Mouse (Mus musculus) left cerebral cortex, adult 2 months (tissue): ENCODE data around the gene Rps25. TPM values are rescaled to one million over a fixed set of nuclear protein-coding genes. Genes with fewer than 3 reads are reported as not detected.
"Not testable (repeated sequence)": the region's sequence is repeated elsewhere in the genome, so short reads cannot be mapped to it uniquely, and the experiment has no call there.

ENCODE experiments used
- DNase-seq, 2 experiments: peaks; one replicate each; pipeline ENCODE4 v3.0.0; 2021 to 2022; ENCODE audit warnings: low spot score in 2 of 2, mixed read lengths in 1 of 2; ENCODE audit errors: extremely low spot score in 1 of 2
- H3K27ac ChIP-seq: fragments of 200-600 bp; 2 replicates; pipeline ENCODE4 v1.8.1; 2022
- H3K4me3 ChIP-seq: fragments of 200-600 bp; 2 replicates; pipeline ENCODE4 v1.8.1; 2022
- CTCF ChIP-seq: fragments of 200-600 bp; IDR thresholded peaks from 2 replicates; pipeline ENCODE4 v1.8.1; 2022; ENCODE audit warnings: antibody characterized with exemption, mild to moderate bottlenecking, moderate library complexity
- intact Hi-C: fragments of 180-260 bp; cut with DNase I; formaldehyde crosslinking; loops from one replicate; pipeline ENCODE4 v1.15.1; 2025
- microRNA-seq, 2 experiments: library from miRNA; unstranded; fragments of <30 nt; microRNA quantifications; one replicate each; pipeline ENCODE4 v1.2.0; 2021
- total RNA-seq, 2 experiments: library from RNA; stranded (reverse); gene quantifications; 2 replicates each; pipeline ENCODE4 v1.2.3; 2021

Gene Rps25
- total RNA-seq, 2 experiments from 2014 or later: 644 to 664 TPM

DNA sequence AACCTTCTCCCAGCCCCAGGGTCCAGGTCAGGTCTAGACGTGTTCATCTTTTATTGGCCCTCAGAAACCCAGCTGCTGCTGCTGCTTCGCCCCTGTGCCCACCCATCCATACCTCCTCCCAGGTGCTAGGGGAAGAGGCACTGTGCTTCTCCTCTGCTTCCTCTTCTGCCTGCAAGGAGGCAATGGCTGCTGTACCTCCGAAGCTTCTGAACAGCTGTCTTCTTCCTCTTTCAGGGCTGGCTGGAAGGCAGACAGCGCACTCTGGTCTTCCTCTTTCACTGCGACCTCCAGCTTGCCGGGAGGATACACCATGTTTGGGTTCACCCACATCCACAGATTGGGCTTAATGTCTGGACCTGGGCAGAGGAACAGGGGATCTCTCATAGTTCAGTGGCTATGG lies 28.8 kb downstream of the Rps25 start:
- TF ChIP-seq CTCF: no peak
- no peak for DNase-seq
- intact Hi-C loops: no loop called here
- H3K4me3 ChIP-seq: no peak overlapping the region
- H3K27ac ChIP-seq: no peak overlapping the region

GRCm38 (mm10) chr9:44440961-44441360 lies 34.0 kb downstream of the Rps25 start, which contains the start of gene Foxr1:
Foxr1 (minus strand) TSS chr9:44441136.
- Histone ChIP-seq H3K4me3 (no peak within 1 kb of the TSS), H3K27ac (no peak within 1 kb of the TSS)
- intact Hi-C loops: no loop called here
- DNase-seq: no peak
- TF ChIP-seq CTCF: no peak

DNA sequence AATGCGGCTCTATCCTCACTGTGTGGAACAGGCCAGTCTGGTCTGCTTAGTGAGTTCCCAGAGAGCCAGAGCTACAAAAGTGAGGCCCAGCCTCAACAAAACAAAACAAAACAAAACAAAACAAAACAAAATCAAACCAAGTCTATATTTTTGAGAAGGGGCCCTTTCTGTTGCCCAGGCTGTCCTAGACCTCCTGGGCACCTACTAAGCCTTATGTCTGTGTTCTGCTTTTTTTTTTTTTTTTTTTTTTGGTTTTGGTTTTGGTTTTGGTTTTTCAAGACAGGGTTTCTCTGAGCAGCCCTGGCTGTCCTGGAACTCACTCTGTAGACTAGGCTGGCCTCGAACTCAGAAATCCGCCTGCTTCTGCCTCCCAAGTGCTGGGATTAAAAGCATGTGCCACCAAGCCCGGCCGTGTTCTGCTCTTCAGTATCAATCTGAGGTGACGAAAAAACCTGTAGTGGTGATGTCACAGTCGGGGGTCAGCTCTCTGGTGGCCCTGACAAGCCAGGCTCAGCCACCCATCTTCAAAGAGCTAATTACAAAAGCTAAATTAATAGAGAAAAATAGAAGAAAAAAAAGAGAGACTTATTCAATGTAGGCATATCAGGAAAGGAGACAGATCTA lies 37.6 kb downstream of the Rps25 start:
- intact Hi-C loops, H3K4me3 ChIP-seq, DNase-seq, H3K27ac ChIP-seq: not testable (repeated sequence)

DNA sequence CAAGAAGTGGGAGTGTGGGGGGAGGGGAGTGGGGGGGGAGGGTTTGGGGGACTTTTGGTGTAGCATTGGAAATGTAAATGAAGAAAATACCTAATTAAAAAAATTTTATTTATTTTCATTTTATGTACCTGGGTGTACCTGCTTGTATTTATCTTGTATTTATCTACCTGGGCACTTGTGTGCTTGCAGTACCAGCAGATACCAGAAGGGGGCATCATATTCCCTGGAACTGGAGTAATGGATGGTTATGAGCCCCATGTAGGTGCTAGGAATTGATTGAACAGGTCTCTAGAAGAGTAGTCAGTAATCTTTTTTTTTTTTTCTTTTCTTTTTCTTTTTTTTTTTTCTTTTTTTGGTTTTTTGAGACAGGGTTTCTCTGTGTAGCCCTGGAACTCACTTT lies 43.4 kb downstream of the Rps25 start:
- intact Hi-C loops: no loop called here
- no peak for DNase-seq
- H3K4me3 ChIP-seq: no peak overlapping the region
- H3K27ac ChIP-seq: no peak overlapping the region
- TF ChIP-seq CTCF: peak; percentile 46

DNA sequence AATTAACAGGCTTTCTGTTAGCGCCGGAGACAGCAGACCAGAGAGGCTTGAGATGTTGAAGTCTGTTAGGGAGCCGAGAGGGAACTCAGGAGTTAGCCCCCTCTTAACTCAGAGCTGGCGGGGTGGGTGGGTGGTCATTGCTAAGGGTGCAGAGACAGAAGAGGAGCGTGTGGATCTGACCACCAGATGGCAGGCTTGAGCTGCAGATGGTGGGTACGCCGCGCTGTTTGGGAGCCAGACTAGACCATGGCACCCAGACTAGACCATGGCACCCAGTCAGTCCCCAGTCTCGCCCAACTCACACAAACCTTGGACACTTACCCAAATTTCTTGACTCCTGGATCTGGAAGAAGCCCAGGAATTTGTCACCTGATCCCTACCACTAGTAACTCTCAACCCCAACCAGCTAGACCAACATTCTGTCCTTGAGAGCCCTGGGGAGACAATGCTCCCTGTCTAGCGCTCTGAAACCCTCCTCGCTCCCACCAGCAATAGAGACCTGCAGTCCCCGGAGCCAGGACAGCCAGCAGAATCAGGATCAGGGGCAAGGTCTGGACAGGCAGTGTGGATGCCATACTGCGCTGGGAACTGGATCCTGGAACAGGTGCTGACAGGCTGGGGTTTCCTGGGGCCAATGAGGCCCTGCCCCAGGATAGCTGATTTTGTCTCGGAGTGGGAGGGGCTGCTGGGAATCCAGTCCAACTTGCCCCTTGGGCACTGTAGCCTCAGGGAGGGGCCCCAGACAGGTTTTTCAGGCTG lies 47.4 kb downstream of the Rps25 start:
- no peak overlapping the region for H3K27ac ChIP-seq
- DNase-seq: peak; percentile 86 to 88
- intact Hi-C loops: loop anchor here (1.0 kb wide), 3 partner anchors 44 to 198 kb away; no protein-coding TSS in a partner anchor
- TF ChIP-seq CTCF: peak; percentile 91
- no peak overlapping the region for H3K4me3 ChIP-seq

DNA sequence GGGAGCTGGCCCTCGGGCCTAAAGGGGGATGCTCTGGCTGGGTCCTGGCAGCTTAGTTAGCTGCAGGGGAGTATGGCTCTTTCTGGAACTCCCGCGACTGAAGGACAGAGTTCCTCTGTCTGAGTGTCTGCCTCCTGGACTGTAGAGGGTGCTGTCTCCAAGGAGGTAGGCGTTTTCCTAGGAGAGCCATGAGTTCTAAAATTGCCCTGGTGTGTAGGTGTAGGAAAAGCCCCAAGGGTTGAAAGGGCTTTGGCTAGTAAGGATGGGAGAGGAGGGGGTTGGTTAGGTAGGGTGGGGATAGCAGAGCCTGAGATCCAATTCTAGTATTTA lies 47.9 kb downstream of the Rps25 start, which contains the start of gene Upk2:
Upk2 (minus strand) TSS at position 86 of the 330 bp plus-strand sequence.
- H3K27ac ChIP-seq: no peak within 1 kb of the TSS
- intact Hi-C loops: loop anchor here (1.0 kb wide), 3 partner anchors 43 to 197 kb away; no protein-coding TSS in a partner anchor
- no peak for DNase-seq
- no peak within 1 kb of the TSS for H3K4me3 ChIP-seq
- peak; percentile 39 for TF ChIP-seq CTCF

DNA sequence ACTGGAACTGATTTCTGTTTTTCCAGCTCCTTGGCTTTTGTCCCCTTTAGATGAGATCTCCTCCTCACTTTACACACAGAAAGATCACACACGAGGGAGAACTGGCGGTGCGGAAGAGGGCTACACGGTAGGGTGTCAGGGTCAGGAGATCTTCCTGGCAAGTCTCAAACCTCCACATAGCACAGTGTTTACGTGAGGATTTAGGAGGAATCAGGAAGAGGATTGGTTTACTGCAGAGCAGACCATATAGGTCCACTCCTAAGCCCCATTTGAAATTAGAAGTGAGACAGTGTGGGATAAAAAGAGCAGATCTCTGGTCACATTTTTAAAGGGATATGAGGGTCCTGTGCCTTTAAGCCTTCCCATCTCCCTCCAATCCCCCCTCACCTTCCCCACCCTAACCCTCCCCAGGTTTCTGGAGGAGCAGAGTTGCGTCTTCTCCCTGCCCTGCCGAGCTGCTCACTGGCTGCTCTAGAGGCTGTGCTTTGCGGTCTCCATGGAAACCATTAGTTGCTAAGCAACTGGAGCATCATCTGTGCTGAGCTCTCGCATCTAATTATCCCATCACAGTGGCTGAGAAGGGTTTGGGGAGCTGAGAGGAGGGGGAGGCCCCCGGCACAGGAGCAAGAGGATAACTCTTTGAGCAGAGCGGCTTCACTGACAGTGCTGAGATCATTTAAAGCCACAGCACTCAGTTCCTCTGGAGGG lies 50.2 kb downstream of the Rps25 start:
- intact Hi-C loops: loop anchor here (1.0 kb wide), 1 partner anchor 22 kb away; no protein-coding TSS in a partner anchor
- H3K27ac ChIP-seq: peak overlapping the region; percentile 90
- DNase-seq: peak; percentile 81 to 86
- H3K4me3 ChIP-seq: peak overlapping the region; percentile 24; the same call in 1 of the 2 replicates
- no peak for TF ChIP-seq CTCF

Small RNA genes within 50 kb of the gene (microRNA-seq; reads per million reads assigned to microRNA genes)
- 0.24 to 0.96 reads per million in 2 experiments for gene Mir7085

Other genes starting within 250 kb of the Rps25 start
- gene Cbl, start 173.1 kb upstream of the Rps25 start, total RNA-seq: 10 to 100 TPM; 59.5 to 66.3 TPM
- 1 to 10 TPM in 1 of 2 experiments, under 1 TPM in 1; 0.77 to 1.1 TPM for gene Ccdc153, start 166.5 kb upstream of the Rps25 start, total RNA-seq
- 1 to 10 TPM in 1 of 2 experiments, under 1 TPM in 1; 0.50 to 1.2 TPM for gene Pdzd3, start 155.7 kb upstream of the Rps25 start, total RNA-seq
- 10 to 100 TPM in 1 of 2 experiments, 1 to 10 TPM in 1; 8.7 to 13.3 TPM for gene Nlrx1, start 138.5 kb upstream of the Rps25 start, total RNA-seq
- 10 to 100 TPM; 62.1 TPM for gene Abcg4, start 118.5 kb upstream of the Rps25 start, total RNA-seq
- 10 to 100 TPM; 28.9 to 29.3 TPM for gene Hinfp, start 101.5 kb upstream of the Rps25 start, total RNA-seq
- 100 to 1,000 TPM; 190 to 222 TPM for gene C2cd2l, start 86.9 kb upstream of the Rps25 start, total RNA-seq
- gene Dpagt1, start 81.1 kb upstream of the Rps25 start, total RNA-seq: 10 to 100 TPM; 13.8 to 14.6 TPM
- gene H2afx, start 72.4 kb upstream of the Rps25 start, total RNA-seq: 10 to 100 TPM; 46.1 to 53.2 TPM
- 10 to 100 TPM; 20.8 to 21.1 TPM for gene Hmbs, start 62.9 kb upstream of the Rps25 start, total RNA-seq
- gene Vps11, start 45.5 kb upstream of the Rps25 start, total RNA-seq: 10 to 100 TPM; 52.1 to 53.1 TPM
- 100 to 1,000 TPM; 127 to 139 TPM for gene Hyou1, start 27.6 kb upstream of the Rps25 start, total RNA-seq
- gene Slc37a4, start 10.3 kb upstream of the Rps25 start, total RNA-seq: 10 to 100 TPM; 25.3 to 28.4 TPM
- gene Trappc4, start 461 bp downstream of the Rps25 start, total RNA-seq: 10 to 100 TPM; 66.8 to 70.2 TPM
- gene Ccdc84, start 11.4 kb downstream of the Rps25 start, total RNA-seq: 10 to 100 TPM; 19.9 to 22.2 TPM
- gene Foxr1, start 34.0 kb downstream of the Rps25 start, total RNA-seq: not detected
- gene Upk2, start 47.8 kb downstream of the Rps25 start, total RNA-seq: not detected
- 10 to 100 TPM; 58.6 to 63.4 TPM for gene Bcl9l, start 75.7 kb downstream of the Rps25 start, total RNA-seq
- gene Cxcr5, start 154.7 kb downstream of the Rps25 start, total RNA-seq: not detected
- gene Ddx6, start 197.8 kb downstream of the Rps25 start, total RNA-seq: 100 to 1,000 TPM; 145 to 148 TPM